Mouse (Mus musculus) embryonic facial prominence, embryonic 14.5 days (tissue): ENCODE data around the gene Gm10471. TPM values are rescaled to one million over a fixed set of nuclear protein-coding genes. Genes with fewer than 3 reads are reported as not detected.
"Not testable (repeated sequence)": the region's sequence is repeated elsewhere in the genome, so short reads cannot be mapped to it uniquely, and the experiment has no call there.

Experiments used
- ATAC-seq: fragments of 200-750 bp; cut with Nextera tagmentation; 2 replicates; pipeline ENCODE4 v1.8.0; 2017; ENCODE audit warnings: low read depth, moderate number of reproducible peaks, moderate TSS enrichment
- DNase-seq: peaks from one replicate; pipeline ENCODE4 v3.0.0-alpha.2; 2015; ENCODE audit warnings: low spot score
- H3K27ac ChIP-seq: fragments of 300-500 bp; sonication (generic); replicated peaks from 2 replicates; pipeline ENCODE4 v1.5.1; 2014; ENCODE audit warnings: low read depth, mild to moderate bottlenecking, low read length, moderate library complexity
- H3K27me3 ChIP-seq: fragments of 300-500 bp; sonication (generic); replicated peaks from 2 replicates; pipeline ENCODE4 v1.6.1; 2014; ENCODE audit warnings: low read length; ENCODE audit not compliant: control insufficient read depth, insufficient read depth
- H3K36me3 ChIP-seq: fragments of 300-500 bp; sonication (generic); 2 replicates; pipeline ENCODE4 v1.6.1; 2014; ENCODE audit warnings: low read length, mixed read lengths; ENCODE audit not compliant: control insufficient read depth, insufficient read depth
- H3K4me1 ChIP-seq: fragments of 300-500 bp; sonication (generic); 2 replicates; pipeline ENCODE4 v1.6.1; 2014; ENCODE audit warnings: antibody characterized with exemption, low read length; ENCODE audit not compliant: control insufficient read depth, insufficient read depth
- H3K4me2 ChIP-seq: fragments of 300-500 bp; sonication (generic); 2 replicates; pipeline ENCODE4 v1.6.1; 2014; ENCODE audit warnings: low read depth, mild to moderate bottlenecking, low read length, moderate library complexity, mixed read lengths
- H3K4me3 ChIP-seq: fragments of 300-500 bp; sonication (generic); 2 replicates; pipeline ENCODE4 v1.5.1; 2014; ENCODE audit warnings: low read depth, mild to moderate bottlenecking, low read length
- H3K9ac ChIP-seq: fragments of 300-500 bp; sonication (generic); 2 replicates; pipeline ENCODE4 v1.6.1; 2014; ENCODE audit warnings: low read depth, mild to moderate bottlenecking, low read length, moderate library complexity, mixed read lengths
- H3K9me3 ChIP-seq: fragments of 300-500 bp; sonication (generic); 2 replicates; pipeline ENCODE4 v1.6.1; 2016; ENCODE audit warnings: low read length; ENCODE audit not compliant: control insufficient read depth
- WGBS: fragments of 180-500 bp; shearing (Covaris S2); extraction: QIAGEN DNeasy Blood & Tissue Kit; methylation state at CpG from one replicate; pipeline ENCODE4 v1.1.7; 2014; 5-methylcytosine and 5-hydroxymethylcytosine counted together
- polyA plus RNA-seq: library from polyadenylated mRNA; unstranded; fragments of >200 nt; fragmentation: Nextera tagmentation; extraction: Ambion mirVana; gene quantifications from 2 replicates; pipeline ENCODE4 v1.2.1, GENCODE M21; 2014

Gene Gm10471
- polyA plus RNA-seq: 0.07 and 0.12 TPM in 2 replicates

GRCm38 (mm10) chr5:26089191-26089590 lies at the start of gene Gm10471:
Gm10471 (minus strand) TSS chr5:26089291.
- not testable (repeated sequence) for H3K4me1 ChIP-seq, H3K27me3 ChIP-seq, ATAC-seq, H3K4me3 ChIP-seq, H3K27ac ChIP-seq, DNase-seq, H3K9me3 ChIP-seq, H3K4me2 ChIP-seq, H3K9ac ChIP-seq, H3K36me3 ChIP-seq
- WGBS: 61% methylated on average over 1 of the region's 1 CpGs

- H3K4me3 ChIP-seq, H3K9ac ChIP-seq, H3K27me3 ChIP-seq, H3K4me2 ChIP-seq, H3K36me3 ChIP-seq, ATAC-seq, H3K27ac ChIP-seq, H3K9me3 ChIP-seq, H3K4me1 ChIP-seq, DNase-seq: not testable (repeated sequence)
- no CpG with 5 or more reads among the region's 3 CpGs for WGBS
Measured at GRCm38 (mm10) chr5:26121321-26121720, 32.2 kb upstream of the Gm10471 start, which contains the start of gene Gm10220. Gm10220 (minus strand) TSS chr5:26121421.

- H3K9me3 ChIP-seq, H3K4me2 ChIP-seq, DNase-seq, H3K4me1 ChIP-seq, ATAC-seq, H3K27me3 ChIP-seq, H3K9ac ChIP-seq, H3K27ac ChIP-seq, H3K4me3 ChIP-seq, H3K36me3 ChIP-seq: not testable (repeated sequence)
- no CpG with 5 or more reads among the region's 3 CpGs for WGBS
Measured at GRCm38 (mm10) chr5:26105262-26105661, 16.2 kb upstream of the Gm10471 start, which contains the start of gene 5031410I06Rik. 5031410I06Rik (minus strand) TSS chr5:26105362.

GRCm38 (mm10) chr5:26079023-26079422 lies 10.1 kb downstream of the Gm10471 start:
- not testable (repeated sequence) for ATAC-seq, H3K4me3 ChIP-seq

GRCm38 (mm10) chr5:26070716-26071115 lies 18.4 kb downstream of the Gm10471 start:
- WGBS: 90% methylated on average over 24 of the region's 24 CpGs
- no peaks in the 10 kb centered on the region for H3K27me3 ChIP-seq
- no peak for DNase-seq
- H3K4me2 ChIP-seq: no peak overlapping the region
- H3K4me3 ChIP-seq: no peak overlapping the region
- no peak overlapping the region for H3K9ac ChIP-seq
- H3K4me1 ChIP-seq: no peaks in the 10 kb centered on the region
- no peak overlapping the region for H3K27ac ChIP-seq
- H3K9me3 ChIP-seq: no peaks in the 10 kb centered on the region
- H3K36me3 ChIP-seq: no peaks in the 10 kb centered on the region
- no peak for ATAC-seq

More at GRCm38 (mm10) chr5:26079023-26079422, 10.1 kb downstream of the Gm10471 start:
- H3K27me3 ChIP-seq, H3K4me1 ChIP-seq, H3K27ac ChIP-seq, H3K9ac ChIP-seq, DNase-seq, H3K4me2 ChIP-seq, H3K36me3 ChIP-seq, H3K9me3 ChIP-seq: not testable (repeated sequence)

- DNase-seq, ATAC-seq, H3K27me3 ChIP-seq, H3K4me2 ChIP-seq, H3K9me3 ChIP-seq, H3K4me1 ChIP-seq, H3K9ac ChIP-seq, H3K27ac ChIP-seq, H3K4me3 ChIP-seq, H3K36me3 ChIP-seq: not testable (repeated sequence)
- no CpG with 5 or more reads among the region's 2 CpGs for WGBS
Measured at GRCm38 (mm10) chr5:26058481-26058880, 30.6 kb downstream of the Gm10471 start, which contains the start of gene Gm7347. Gm7347 (minus strand) TSS chr5:26058581.

- H3K4me1 ChIP-seq, H3K27me3 ChIP-seq, ATAC-seq, DNase-seq, H3K4me3 ChIP-seq, H3K36me3 ChIP-seq, H3K27ac ChIP-seq, H3K9ac ChIP-seq, H3K9me3 ChIP-seq, H3K4me2 ChIP-seq: not testable (repeated sequence)
- 68% methylated on average over 2 of the region's 2 CpGs for WGBS
Measured at GRCm38 (mm10) chr5:26039458-26039857, 49.6 kb downstream of the Gm10471 start, which contains the start of gene Speer4a. Speer4a (minus strand) TSS chr5:26039558.

Other genes starting within 250 kb of the Gm10471 start
- gene Gm21663, start 146.9 kb downstream of the Gm10471 start, polyA plus RNA-seq: 0.15 and 0.29 TPM in 2 replicates
- 0.14 and 0.20 TPM in 2 replicates for gene Gm21671, start 134.9 kb downstream of the Gm10471 start, polyA plus RNA-seq
- gene Gm21680, start 116.6 kb downstream of the Gm10471 start, polyA plus RNA-seq: 0.22 and 0.38 TPM in 2 replicates
- 0.17 and 0.21 TPM in 2 replicates for gene Gm21698, start 100.6 kb downstream of the Gm10471 start, polyA plus RNA-seq
- 0.14 TPM in 1 of 2 replicates, not detected in the other for gene Gm1979, start 84.5 kb downstream of the Gm10471 start, polyA plus RNA-seq
- gene Gm5862, start 66.4 kb downstream of the Gm10471 start, polyA plus RNA-seq: 0.17 TPM in 1 of 2 replicates, not detected in the other
- gene Speer4a, start 49.7 kb downstream of the Gm10471 start, polyA plus RNA-seq: 0.08 and 0.26 TPM in 2 replicates
- gene Gm7347, start 30.7 kb downstream of the Gm10471 start, polyA plus RNA-seq: 0.14 and 0.20 TPM in 2 replicates
- 0.18 and 0.43 TPM in 2 replicates for gene 5031410I06Rik, start 16.1 kb upstream of the Gm10471 start, polyA plus RNA-seq
- 0.10 and 0.24 TPM in 2 replicates for gene Gm10220, start 32.1 kb upstream of the Gm10471 start, polyA plus RNA-seq
- 0.22 TPM in 1 of 2 replicates, not detected in the other for gene Gm7361, start 168.4 kb upstream of the Gm10471 start, polyA plus RNA-seq